8 mouse cellular contexts compared by ENCODE assay signal in genomic region chr7:45129776-45130512, GRCm38 (mm10). TPM values are rescaled to one million over a fixed set of nuclear protein-coding genes. Genes with fewer than 3 reads are reported as not detected.
DNase-seq lines count a peak whose midpoint lies in the region; ATAC-seq and TF ChIP-seq lines count a peak whose summit lies in the region.

No protein-coding gene starts in this region.

- H3K9ac ChIP-seq in heart, embryonic 12.5 days = peak overlapping the region; percentile 68; the same call in 1 of the 2 replicates
- H3K9ac ChIP-seq in forebrain, embryonic 16.5 days (replicated peaks; ENCODE audit: low read depth, low read length) = peak overlapping the region; percentile 88
- H3K9ac ChIP-seq in liver, postnatal 0 days (replicated peaks) = peak overlapping the region; percentile 73

- no peak for TF ChIP-seq CTCF in G1E (IDR thresholded peaks at IDR 0.05; ENCODE audit: low read depth, low read length)
- no peak for TF ChIP-seq CTCF in liver, postnatal 0 days (IDR thresholded peaks at IDR 0.05; ENCODE audit: low read depth)

- 52% methylated on average over 15 of the region's 15 CpGs for WGBS in heart, embryonic 12.5 days
- 66% methylated on average over 15 of the region's 15 CpGs for WGBS in forebrain, embryonic 16.5 days
- WGBS in liver, postnatal 0 days (ENCODE audit: insufficient replicate concordance) = 50% methylated on average over 15 of the region's 15 CpGs

- H3K9me3 ChIP-seq in heart, embryonic 12.5 days (replicated peaks) = peaks cover 3% of the 10 kb centered on the region
- peaks cover 3% of the 10 kb centered on the region; the same call in 1 of the 2 replicates for H3K9me3 ChIP-seq in G1E (replicated peaks)
- H3K9me3 ChIP-seq in forebrain, embryonic 16.5 days (ENCODE audit: control insufficient read depth, low read length) = no peaks in the 10 kb centered on the region
- H3K9me3 ChIP-seq in liver, postnatal 0 days (ENCODE audit: low read length) = no peaks in the 10 kb centered on the region

- peaks cover 26% of the 10 kb centered on the region for H3K36me3 ChIP-seq in heart, embryonic 12.5 days
- H3K36me3 ChIP-seq in G1E (replicated peaks) = peaks cover 74% of the 10 kb centered on the region
- H3K36me3 ChIP-seq in forebrain, embryonic 16.5 days (ENCODE audit: control insufficient read depth, insufficient read depth) = peaks cover 15% of the 10 kb centered on the region
- peaks cover 23% of the 10 kb centered on the region for H3K36me3 ChIP-seq in liver, postnatal 0 days (replicated peaks; ENCODE audit: insufficient read depth, low read length)

- TF ChIP-seq EP300 in liver, postnatal 0 days (IDR thresholded peaks at IDR 0.05; ENCODE audit: low read depth) = no peak

- peak overlapping the region; percentile 78; the same call in 1 of the 2 replicates for H3K27ac ChIP-seq in heart, embryonic 12.5 days (ENCODE audit: poor library complexity, severe bottlenecking)
- peak overlapping the region; percentile 96 for H3K27ac ChIP-seq in forebrain, embryonic 16.5 days (ENCODE audit: low read length)
- peak overlapping the region; percentile 83 for H3K27ac ChIP-seq in liver, postnatal 0 days (ENCODE audit: low read depth)

- DNase-seq in heart, postnatal 36 days = no peak
- DNase-seq in G1E (ENCODE audit: low spot score) = no peak
- no peak for DNase-seq in liver, postnatal 0 days
- DNase-seq in frontal cortex, adult 2 months (ENCODE audit: extremely low spot score in 1 of 2, low spot score in 1 of 2) = no peak
- no peak for DNase-seq in embryo, embryonic 9.5 days (ENCODE audit: extremely low spot score)
- no peak for DNase-seq in right cerebral cortex, adult 18-20 months

- no peaks in the 10 kb centered on the region for H3K27me3 ChIP-seq in heart, embryonic 12.5 days (replicated peaks)
- no peaks in the 10 kb centered on the region for H3K27me3 ChIP-seq in G1E (ENCODE audit: insufficient read depth, low read length)
- H3K27me3 ChIP-seq in forebrain, embryonic 16.5 days (replicated peaks; ENCODE audit: control insufficient read depth, insufficient read depth, low read length) = peaks cover 2% of the 10 kb centered on the region; the same call in 1 of the 2 replicates
- H3K27me3 ChIP-seq in liver, postnatal 0 days (ENCODE audit: insufficient read depth, low read length) = no peaks in the 10 kb centered on the region

- no peak for ATAC-seq in heart, embryonic 12.5 days (ENCODE audit: insufficient number of reproducible peaks, low FRiP score)
- no peak for ATAC-seq in G1E (ENCODE audit: extremely low read depth, insufficient number of reproducible peaks, low FRiP score, poor library complexity, severe bottlenecking)
- no peak for ATAC-seq in forebrain, embryonic 16.5 days
- ATAC-seq in liver, postnatal 0 days = no peak

- H3K4me1 ChIP-seq in heart, embryonic 12.5 days (replicated peaks) = peaks cover 36% of the 10 kb centered on the region
- H3K4me1 ChIP-seq in G1E (ENCODE audit: insufficient read depth, low read depth, low read length) = peaks cover 73% of the 10 kb centered on the region
- H3K4me1 ChIP-seq in forebrain, embryonic 16.5 days (replicated peaks; ENCODE audit: control insufficient read depth, insufficient read depth, low read length) = peaks cover 26% of the 10 kb centered on the region
- H3K4me1 ChIP-seq in liver, postnatal 0 days (ENCODE audit: insufficient read depth) = peaks cover 35% of the 10 kb centered on the region

- peak overlapping the region; percentile 75 for H3K4me2 ChIP-seq in heart, embryonic 12.5 days
- peak overlapping the region; percentile 80 for H3K4me2 ChIP-seq in forebrain, embryonic 16.5 days (ENCODE audit: low read length)
- peak overlapping the region; percentile 94 for H3K4me2 ChIP-seq in liver, postnatal 0 days (ENCODE audit: low read depth, low read length)

- intact Hi-C loops in heart, postnatal 36 days (cut with DNase I) = no loop called here

- peak overlapping the region; percentile 59 for H3K4me3 ChIP-seq in heart, embryonic 12.5 days
- peak overlapping the region; percentile 93; the same call in 1 of the 2 replicates for H3K4me3 ChIP-seq in G1E (ENCODE audit: low read depth, low read length)
- peak overlapping the region; percentile 63 for H3K4me3 ChIP-seq in forebrain, embryonic 16.5 days (replicated peaks; ENCODE audit: low read length)
- H3K4me3 ChIP-seq in liver, postnatal 0 days (ENCODE audit: low read depth, low read length) = peak overlapping the region; percentile 98

RNA-seq across cellular contexts. Expression of gene Rpl13a, which starts 1.4 kb away (rescaled TPM):
- polyA plus RNA-seq in heart, embryonic 12.5 days (2016; fragmentation: Nextera tagmentation; extraction: Ambion mirVana) = 868 and 880 TPM in 2 replicates
- 100 to 1,000 TPM; 580 to 665 TPM for total RNA-seq in heart, postnatal 36 days (2021)
- total RNA-seq in G1E (2014; fragmentation: Nextera tagmentation) = 1,386 and 1,478 TPM in 2 replicates
- 2,356 and 2,406 TPM in 2 replicates for total RNA-seq in G1E (2017)
- 5,469 and 6,084 TPM in 2 replicates for polyA plus RNA-seq in G1E (2012)
- 722 and 741 TPM in 2 replicates for polyA plus RNA-seq in forebrain, embryonic 16.5 days (2015; fragmentation: Nextera tagmentation; extraction: Ambion mirVana)
- polyA plus RNA-seq in liver, postnatal 0 days (2015; fragmentation: Nextera tagmentation; extraction: Ambion mirVana) = 938 and 993 TPM in 2 replicates
- polyA plus RNA-seq in frontal cortex, adult 2 months (2012; rRNA removed) = 1,438 and 1,804 TPM in 2 replicates

RNA-seq across cellular contexts. Expression of gene Rps11, which starts 5.7 kb away (rescaled TPM):
- polyA plus RNA-seq in heart, embryonic 12.5 days (2016; fragmentation: Nextera tagmentation; extraction: Ambion mirVana) = 1,003 and 1,022 TPM in 2 replicates
- total RNA-seq in heart, postnatal 36 days (2021) = 100 to 1,000 TPM; 567 to 587 TPM
- total RNA-seq in G1E (2014; fragmentation: Nextera tagmentation) = 916 and 1,000 TPM in 2 replicates
- total RNA-seq in G1E (2017) = 1,298 and 1,329 TPM in 2 replicates
- polyA plus RNA-seq in G1E (2012) = 151 and 217 TPM in 2 replicates
- polyA plus RNA-seq in forebrain, embryonic 16.5 days (2015; fragmentation: Nextera tagmentation; extraction: Ambion mirVana) = 860 and 958 TPM in 2 replicates
- polyA plus RNA-seq in liver, postnatal 0 days (2015; fragmentation: Nextera tagmentation; extraction: Ambion mirVana) = 681 and 696 TPM in 2 replicates
- polyA plus RNA-seq in frontal cortex, adult 2 months (2012; rRNA removed) = 383 and 419 TPM in 2 replicates

RNA-seq across cellular contexts. Expression of gene Gm45713, which starts 6.1 kb away (rescaled TPM):
- 0.22 and 0.50 TPM in 2 replicates for polyA plus RNA-seq in heart, embryonic 12.5 days (2016; fragmentation: Nextera tagmentation; extraction: Ambion mirVana)
- not detected for total RNA-seq in heart, postnatal 36 days (2021)
- total RNA-seq in G1E (2014; fragmentation: Nextera tagmentation) (not detected in 2 replicates), G1E (2017) (0.16 and 0.23 TPM in 2 replicates)
- 1.0 and 1.3 TPM in 2 replicates for polyA plus RNA-seq in G1E (2012)
- not detected in 2 replicates for polyA plus RNA-seq in forebrain, embryonic 16.5 days (2015; fragmentation: Nextera tagmentation; extraction: Ambion mirVana)
- polyA plus RNA-seq in liver, postnatal 0 days (2015; fragmentation: Nextera tagmentation; extraction: Ambion mirVana) = 0.27 and 0.70 TPM in 2 replicates
- 0.06 and 0.12 TPM in 2 replicates for polyA plus RNA-seq in frontal cortex, adult 2 months (2012; rRNA removed)

RNA-seq across cellular contexts. Expression of gene Flt3l, which starts 6.3 kb away (rescaled TPM):
- 1.1 and 1.2 TPM in 2 replicates for polyA plus RNA-seq in heart, embryonic 12.5 days (2016; fragmentation: Nextera tagmentation; extraction: Ambion mirVana)
- 10 to 100 TPM in 1 of 2 experiments, 1 to 10 TPM in 1; 7.0 to 16.1 TPM for total RNA-seq in heart, postnatal 36 days (2021)
- total RNA-seq in G1E (2014; fragmentation: Nextera tagmentation) (75.7 and 76.5 TPM in 2 replicates), G1E (2017) (41.0 and 48.6 TPM in 2 replicates)
- polyA plus RNA-seq in G1E (2012) = 31.7 and 38.8 TPM in 2 replicates
- polyA plus RNA-seq in forebrain, embryonic 16.5 days (2015; fragmentation: Nextera tagmentation; extraction: Ambion mirVana) = 1.1 and 1.4 TPM in 2 replicates
- polyA plus RNA-seq in liver, postnatal 0 days (2015; fragmentation: Nextera tagmentation; extraction: Ambion mirVana) = 2.0 and 2.3 TPM in 2 replicates
- polyA plus RNA-seq in frontal cortex, adult 2 months (2012; rRNA removed) = 25.2 and 29.6 TPM in 2 replicates

RNA-seq across cellular contexts. Expression of gene Pih1d1, which starts 24.2 kb away (rescaled TPM):
- 81.3 and 86.2 TPM in 2 replicates for polyA plus RNA-seq in heart, embryonic 12.5 days (2016; fragmentation: Nextera tagmentation; extraction: Ambion mirVana)
- total RNA-seq in heart, postnatal 36 days (2021) = 10 to 100 TPM; 41.8 to 43.1 TPM
- total RNA-seq in G1E (2014; fragmentation: Nextera tagmentation) (82.8 and 124 TPM in 2 replicates), G1E (2017) (60.9 and 68.4 TPM in 2 replicates)
- 46.4 TPM in 2 replicates for polyA plus RNA-seq in G1E (2012)
- 84.2 and 90.2 TPM in 2 replicates for polyA plus RNA-seq in forebrain, embryonic 16.5 days (2015; fragmentation: Nextera tagmentation; extraction: Ambion mirVana)
- 37.6 and 37.8 TPM in 2 replicates for polyA plus RNA-seq in liver, postnatal 0 days (2015; fragmentation: Nextera tagmentation; extraction: Ambion mirVana)
- polyA plus RNA-seq in frontal cortex, adult 2 months (2012; rRNA removed) = 54.2 and 61.5 TPM in 2 replicates
